Mouse (Mus musculus) forebrain, embryonic 12.5 days (tissue): Measurements from ENCODE around the gene Rubcn. TPM values are rescaled to one million over a fixed set of nuclear protein-coding genes. Genes with fewer than 3 reads are reported as not detected.

Source experiments
- ATAC-seq: fragments of 200-750 bp; cut with Nextera tagmentation; 2 replicates; pipeline ENCODE4 v1.8.0; 2017; ENCODE audit warnings: moderate TSS enrichment; ENCODE audit not compliant: low FRiP score
- H3K27ac ChIP-seq: fragments of 300-500 bp; sonication (generic); 2 replicates; pipeline ENCODE4 v1.5.1; 2016; ENCODE audit warnings: mild to moderate bottlenecking
- H3K27me3 ChIP-seq: fragments of 300-500 bp; sonication (generic); 2 replicates; pipeline ENCODE4 v1.6.1; 2016; ENCODE audit warnings: mild to moderate bottlenecking
- H3K36me3 ChIP-seq: fragments of 300-500 bp; sonication (generic); replicated peaks from 2 replicates; pipeline ENCODE4 v1.6.1; 2016; ENCODE audit warnings: mild to moderate bottlenecking
- H3K4me1 ChIP-seq: fragments of 300-500 bp; sonication (generic); 2 replicates; pipeline ENCODE4 v1.6.1; 2016
- H3K4me2 ChIP-seq: fragments of 300-500 bp; sonication (generic); 2 replicates; pipeline ENCODE4 v1.6.1; 2016; ENCODE audit warnings: mild to moderate bottlenecking, moderate library complexity
- H3K4me3 ChIP-seq: fragments of 300-500 bp; sonication (generic); replicated peaks from 2 replicates; pipeline ENCODE4 v1.5.1; 2016; ENCODE audit warnings: mild to moderate bottlenecking
- H3K9ac ChIP-seq: fragments of 300-500 bp; sonication (generic); 2 replicates; pipeline ENCODE4 v1.6.1; 2016; ENCODE audit warnings: mild to moderate bottlenecking
- H3K9me3 ChIP-seq: fragments of 300-500 bp; sonication (generic); 2 replicates; pipeline ENCODE4 v1.6.1; 2016
- WGBS: fragments of 180-500 bp; shearing (Covaris S2); methylation state at CpG from one replicate; pipeline ENCODE4 v1.1.7; 2016; 5-methylcytosine and 5-hydroxymethylcytosine counted together
- polyA plus RNA-seq: library from polyadenylated mRNA; unstranded; fragments of >200 nt; fragmentation: Nextera tagmentation; extraction: Ambion mirVana; gene quantifications from 2 replicates; pipeline ENCODE4 v1.2.1, GENCODE M21; 2016

The Rubcn gene
- polyA plus RNA-seq, 1 experiment from 2014 or later = 27.4 TPM

DNA sequence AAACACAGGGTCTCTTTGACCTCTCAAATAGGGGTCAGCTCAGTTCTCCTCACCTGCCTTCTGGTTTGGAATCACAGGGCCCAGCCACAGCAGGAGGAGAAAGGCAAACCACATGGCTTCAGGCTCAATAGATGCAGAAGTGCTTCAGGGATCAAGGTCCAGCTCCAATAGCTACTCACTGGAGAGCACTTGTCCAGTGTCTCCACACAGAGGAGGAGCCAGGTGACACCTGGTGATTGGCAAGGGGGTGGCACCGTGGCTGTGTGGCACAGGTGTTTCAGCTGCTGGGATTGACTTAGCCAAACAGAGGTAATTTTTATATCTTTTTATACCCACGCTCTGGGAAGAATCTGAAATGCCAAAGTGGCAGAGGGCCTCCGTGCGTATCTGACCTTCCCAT lies 67.2 kb downstream of the Rubcn start, which contains the start of gene Smbd1:
Gene Smbd1 (minus strand): TSS at position 157 of the 400 bp plus-strand sequence.
- H3K9ac ChIP-seq = no peak within 1 kb of the TSS
- peaks cover 25% of the 10 kb centered on the region for H3K4me1 ChIP-seq
- no peak within 1 kb of the TSS for H3K4me3 ChIP-seq
- 94% methylated on average over 4 of the region's 4 CpGs for WGBS
- H3K27me3 ChIP-seq = peaks cover 8% of the 10 kb centered on the region; the same call in 1 of the 2 replicates
- no peaks in the 10 kb centered on the region for H3K36me3 ChIP-seq
- no peaks in the 10 kb centered on the region for H3K9me3 ChIP-seq
- H3K27ac ChIP-seq = no peak within 1 kb of the TSS
- no peak for ATAC-seq
- H3K4me2 ChIP-seq = no peak within 1 kb of the TSS

DNA sequence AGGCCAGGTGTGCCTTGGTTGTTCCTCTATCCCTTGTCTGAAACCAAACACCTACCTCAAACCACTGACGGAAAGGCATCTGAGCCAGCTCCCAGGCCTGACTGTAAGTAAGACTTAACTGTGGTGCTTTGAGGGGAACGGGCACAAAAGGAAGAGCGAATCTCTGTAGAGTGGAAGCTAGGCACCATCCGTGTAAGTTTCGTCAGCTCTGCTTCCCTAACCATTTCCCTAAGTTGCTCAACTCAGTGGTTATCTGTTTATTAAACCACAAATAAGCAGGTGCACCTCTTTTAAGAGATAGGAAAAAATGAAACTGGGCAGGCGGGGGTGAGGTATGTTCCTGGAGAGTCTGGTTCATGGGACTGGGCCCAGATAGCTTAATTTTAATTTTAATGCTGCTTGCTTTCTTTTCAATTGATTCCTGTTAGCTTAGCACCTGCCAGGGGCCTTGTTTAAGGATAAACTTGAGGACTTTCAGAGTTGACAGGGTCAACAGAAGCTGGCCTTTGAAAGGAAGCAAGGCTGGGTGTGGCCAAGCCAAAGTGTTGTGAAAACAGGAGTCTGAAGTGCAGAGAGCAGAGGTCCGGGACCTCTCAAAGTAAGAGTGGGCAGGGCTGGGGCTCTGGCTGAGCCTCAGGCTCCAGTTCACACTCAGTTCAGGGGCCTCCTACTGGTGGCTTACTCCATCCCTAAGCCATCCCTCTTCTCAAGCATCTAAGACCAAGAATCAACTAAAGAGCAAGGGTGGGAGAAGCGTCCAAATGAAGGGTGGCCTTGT lies 70.0 kb downstream of the Rubcn start:
- no peaks in the 10 kb centered on the region for H3K36me3 ChIP-seq
- 54% methylated on average over 8 of the region's 8 CpGs for WGBS
- no peak overlapping the region for H3K4me3 ChIP-seq
- H3K9ac ChIP-seq = no peak overlapping the region
- no peaks in the 10 kb centered on the region for H3K9me3 ChIP-seq
- H3K4me1 ChIP-seq = peaks cover 24% of the 10 kb centered on the region
- H3K4me2 ChIP-seq = no peak overlapping the region
- no peak for ATAC-seq
- no peak overlapping the region; the same call in 1 of the 2 replicates for H3K27ac ChIP-seq
- no peaks in the 10 kb centered on the region for H3K27me3 ChIP-seq

DNA sequence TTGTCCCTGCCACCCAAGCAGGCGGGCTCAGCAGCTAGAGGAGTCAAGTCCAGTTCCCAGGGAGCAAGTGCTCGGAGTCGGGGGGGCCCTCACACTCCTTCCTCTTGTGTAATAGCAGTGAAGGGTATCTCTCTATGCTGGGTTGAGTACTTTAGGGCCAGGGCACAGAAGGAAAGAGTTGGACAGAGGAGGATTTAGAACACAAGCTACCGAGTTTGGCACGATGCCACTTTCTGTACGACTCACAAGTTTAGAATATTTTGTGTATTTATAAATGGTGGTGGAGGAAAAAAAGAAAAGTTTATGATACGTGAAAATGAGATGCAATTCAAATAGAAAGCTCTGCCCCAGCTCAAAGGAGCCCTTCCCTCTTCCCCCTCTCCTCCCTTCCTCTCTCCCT lies 72.4 kb downstream of the Rubcn start:
- no peak overlapping the region for H3K4me2 ChIP-seq
- H3K9me3 ChIP-seq = no peaks in the 10 kb centered on the region
- whole genome bisulfite sequencing = 84% methylated on average over 7 of the region's 7 CpGs
- no peak overlapping the region for H3K9ac ChIP-seq
- no peak overlapping the region for H3K4me3 ChIP-seq
- peaks cover 25% of the 10 kb centered on the region for H3K4me1 ChIP-seq
- ATAC-seq = no peak
- H3K27ac ChIP-seq = no peak overlapping the region
- no peaks in the 10 kb centered on the region for H3K27me3 ChIP-seq
- no peaks in the 10 kb centered on the region for H3K36me3 ChIP-seq

DNA sequence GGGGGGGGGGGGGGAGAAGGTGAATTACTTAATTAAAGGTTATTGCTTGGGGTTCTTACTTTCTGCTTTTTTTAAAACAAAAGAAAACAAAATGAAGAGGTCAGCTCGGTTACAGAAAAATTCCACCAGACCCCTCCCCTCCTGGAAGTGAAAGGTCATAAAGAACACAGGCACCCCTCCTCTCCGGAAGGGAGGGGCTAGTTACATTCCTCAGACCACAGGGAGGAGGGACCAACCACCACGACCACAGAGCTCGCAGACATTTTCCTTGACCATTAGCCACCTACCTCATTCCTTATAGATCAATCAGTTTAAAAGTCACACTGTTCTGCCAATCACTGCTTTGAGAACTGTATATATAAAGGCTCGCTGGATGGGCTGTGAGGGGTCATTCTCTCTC lies 73.7 kb downstream of the Rubcn start:
- ATAC-seq = no peak
- H3K4me1 ChIP-seq = peaks cover 25% of the 10 kb centered on the region
- 63% methylated on average over 5 of the region's 5 CpGs for WGBS
- H3K4me2 ChIP-seq = no peak overlapping the region
- H3K27ac ChIP-seq = no peak overlapping the region
- no peaks in the 10 kb centered on the region for H3K27me3 ChIP-seq
- no peak overlapping the region for H3K4me3 ChIP-seq
- H3K9me3 ChIP-seq = no peaks in the 10 kb centered on the region
- H3K9ac ChIP-seq = no peak overlapping the region
- H3K36me3 ChIP-seq = no peaks in the 10 kb centered on the region

DNA sequence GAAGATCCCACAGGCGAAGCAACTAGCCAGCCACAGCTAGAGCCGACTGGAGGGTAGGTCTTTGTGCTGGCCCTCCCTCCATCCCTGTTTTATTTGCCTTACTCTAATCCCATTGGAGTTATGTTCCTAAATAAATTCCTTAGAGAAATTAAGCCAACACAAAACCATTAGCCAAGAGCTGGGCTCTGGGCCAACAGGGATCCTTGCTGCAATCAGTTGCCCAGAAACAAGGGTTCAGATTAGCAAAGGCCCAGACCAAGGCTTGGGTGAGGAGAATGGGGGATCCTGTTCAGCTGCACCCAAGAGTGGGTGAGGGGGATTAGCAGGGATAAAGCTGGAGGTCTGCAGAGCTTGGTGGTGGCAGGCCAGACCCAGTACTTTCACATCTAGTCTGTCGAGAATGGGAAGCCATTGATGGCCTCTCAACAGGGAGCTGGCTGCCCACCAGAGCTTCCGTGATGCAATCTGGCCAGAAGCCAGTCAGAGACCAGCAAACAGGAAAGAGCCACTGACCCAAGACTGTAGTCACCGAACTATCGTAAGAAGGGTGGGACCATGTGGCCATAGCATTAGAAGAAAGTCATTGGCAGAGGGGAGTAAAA lies 74.2 kb downstream of the Rubcn start:
- Histone ChIP-seq H3K4me1 (peaks cover 25% of the 10 kb centered on the region), H3K4me2 (no peak overlapping the region), H3K27ac (peak overlapping the region; percentile 26; the same call in 1 of the 2 replicates), H3K36me3 (no peaks in the 10 kb centered on the region), H3K9ac (no peak overlapping the region), H3K27me3 (no peaks in the 10 kb centered on the region), H3K9me3 (no peaks in the 10 kb centered on the region), H3K4me3 (no peak overlapping the region)
- peak; percentile 46; the same call in 1 of the 2 replicates for ATAC-seq
- 56% methylated on average over 6 of the region's 6 CpGs for WGBS

DNA sequence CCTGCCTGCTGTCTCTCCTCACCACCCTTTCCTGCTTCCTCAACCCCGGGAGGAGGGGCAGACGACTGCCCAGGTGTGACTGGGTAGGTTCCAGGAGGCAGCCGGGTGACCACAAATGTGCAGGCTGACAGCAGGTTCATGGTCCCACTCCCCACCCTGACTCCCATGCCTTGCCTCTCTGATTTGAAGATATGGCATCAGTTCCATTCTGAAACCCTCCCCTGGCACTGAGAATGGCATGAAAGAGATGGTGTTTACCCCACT lies 80.2 kb downstream of the Rubcn start, which contains the start of gene Muc20:
Gene Muc20 (minus strand): TSS at position 10 of the 264 bp plus-strand sequence.
- no peaks in the 10 kb centered on the region for H3K9me3 ChIP-seq
- 97% methylated on average over 3 of the region's 3 CpGs for WGBS
- H3K36me3 ChIP-seq = no peaks in the 10 kb centered on the region
- H3K27me3 ChIP-seq = no peaks in the 10 kb centered on the region
- H3K4me1 ChIP-seq = no peaks in the 10 kb centered on the region
- H3K4me2 ChIP-seq = no peak within 1 kb of the TSS
- no peak within 1 kb of the TSS for H3K27ac ChIP-seq
- ATAC-seq = no peak
- H3K9ac ChIP-seq = no peak within 1 kb of the TSS
- no peak within 1 kb of the TSS for H3K4me3 ChIP-seq

DNA sequence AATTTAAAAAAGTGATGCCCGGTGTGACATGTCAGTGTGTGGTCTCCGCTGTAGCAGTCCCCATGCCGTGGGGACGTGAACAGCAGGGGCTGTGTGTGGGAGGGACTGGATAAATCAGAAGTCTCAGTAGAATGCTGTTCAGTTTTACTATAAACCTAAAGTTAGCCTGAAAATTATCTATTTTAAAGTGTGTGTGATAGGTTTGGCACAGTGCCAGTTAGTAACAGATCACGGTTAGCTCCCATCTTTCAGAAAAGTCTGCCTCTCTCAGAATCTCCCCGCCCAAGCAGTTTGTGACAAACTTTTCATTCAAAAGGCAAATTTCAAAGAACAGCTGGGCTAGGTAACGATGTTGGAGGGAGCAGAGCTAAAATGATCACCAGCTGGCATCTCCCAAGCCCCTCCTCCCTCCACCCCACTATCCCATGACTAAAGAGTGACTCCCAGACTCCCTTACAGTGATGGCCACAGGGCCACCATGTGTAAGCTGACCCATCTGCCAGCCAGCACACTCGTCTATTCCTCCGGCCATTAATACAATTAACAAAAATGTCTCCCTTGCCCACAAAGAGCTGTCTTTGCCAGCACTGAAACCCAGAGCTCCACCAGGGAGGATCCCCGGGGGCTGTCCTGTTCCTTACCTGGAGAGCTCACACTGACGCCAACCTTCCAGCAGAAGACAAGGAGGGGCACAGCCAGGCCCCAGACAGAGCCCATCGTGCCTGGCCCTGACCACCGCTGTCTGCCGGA lies 80.7 kb downstream of the Rubcn start:
- Histone ChIP-seq H3K27ac (no peak overlapping the region), H3K9me3 (no peaks in the 10 kb centered on the region)

DNA sequence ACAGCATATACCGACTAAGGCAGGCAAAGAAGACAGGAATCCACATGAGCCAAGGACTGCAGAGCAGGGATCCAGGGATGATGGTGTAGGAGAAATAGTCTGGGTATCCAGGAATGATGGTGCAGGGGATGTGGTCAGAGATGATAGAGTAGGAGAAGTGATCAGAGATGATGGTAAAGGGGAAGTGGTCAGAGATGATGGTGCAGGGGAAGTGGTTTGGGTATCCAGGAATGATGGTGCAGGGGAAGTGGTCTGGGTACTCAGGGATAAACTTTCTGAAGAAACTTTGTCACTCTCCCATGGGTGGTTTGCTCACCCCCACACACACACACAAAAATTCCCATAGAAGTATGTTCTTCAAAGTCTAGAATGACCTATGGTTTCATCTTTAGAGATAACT lies 82.4 kb downstream of the Rubcn start:
- 85% methylated on average over 1 of the region's 1 CpGs for WGBS
- Histone ChIP-seq H3K4me3 (no peak overlapping the region), H3K27ac (no peak overlapping the region)

More for the DNA sequence above, 80.7 kb downstream of the Rubcn start:
- ATAC-seq = no peak
- no peak overlapping the region for H3K9ac ChIP-seq
- no peak overlapping the region for H3K4me3 ChIP-seq
- no peaks in the 10 kb centered on the region for H3K4me1 ChIP-seq
- H3K4me2 ChIP-seq = no peak overlapping the region
- WGBS = 74% methylated on average over 14 of the region's 14 CpGs
- H3K36me3 ChIP-seq = no peaks in the 10 kb centered on the region
- H3K27me3 ChIP-seq = no peaks in the 10 kb centered on the region

DNA sequence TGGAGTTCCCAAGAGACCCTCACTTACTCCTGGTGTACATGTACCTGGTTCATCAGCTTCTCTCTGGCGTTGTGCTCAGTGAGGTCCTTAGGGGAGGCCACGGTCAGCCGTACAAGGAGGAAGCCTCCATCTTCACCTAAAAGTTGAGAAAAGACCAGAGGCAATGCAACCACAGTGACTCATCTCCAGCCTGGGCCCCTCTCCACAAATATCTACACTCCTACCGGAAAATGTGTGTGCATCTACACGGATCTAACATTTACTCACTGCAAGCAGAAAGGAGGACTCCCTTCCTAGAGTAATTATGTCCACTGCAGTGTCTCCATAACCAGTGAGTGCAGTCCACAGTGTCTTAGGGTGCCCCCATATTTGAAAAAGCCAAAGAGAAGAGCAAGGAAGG lies 87.5 kb downstream of the Rubcn start:
- no peak for ATAC-seq
- no peaks in the 10 kb centered on the region for H3K9me3 ChIP-seq
- no peak overlapping the region for H3K27ac ChIP-seq
- 88% methylated on average over 5 of the region's 5 CpGs for WGBS
- no peak overlapping the region for H3K9ac ChIP-seq
- H3K4me3 ChIP-seq = no peak overlapping the region
- no peaks in the 10 kb centered on the region for H3K36me3 ChIP-seq
- no peak overlapping the region for H3K4me2 ChIP-seq
- no peaks in the 10 kb centered on the region for H3K27me3 ChIP-seq
- 0 out of 2 replicates have a peak, but pooled peaks cover under 1% of the 10 kb centered on the region for H3K4me1 ChIP-seq

More for the DNA sequence above, 82.4 kb downstream of the Rubcn start:
- Histone ChIP-seq H3K27me3 (no peaks in the 10 kb centered on the region), H3K9ac (no peak overlapping the region), H3K9me3 (no peaks in the 10 kb centered on the region), H3K4me2 (no peak overlapping the region), H3K36me3 (no peaks in the 10 kb centered on the region), H3K4me1 (no peaks in the 10 kb centered on the region)
- ATAC-seq = no peak

DNA sequence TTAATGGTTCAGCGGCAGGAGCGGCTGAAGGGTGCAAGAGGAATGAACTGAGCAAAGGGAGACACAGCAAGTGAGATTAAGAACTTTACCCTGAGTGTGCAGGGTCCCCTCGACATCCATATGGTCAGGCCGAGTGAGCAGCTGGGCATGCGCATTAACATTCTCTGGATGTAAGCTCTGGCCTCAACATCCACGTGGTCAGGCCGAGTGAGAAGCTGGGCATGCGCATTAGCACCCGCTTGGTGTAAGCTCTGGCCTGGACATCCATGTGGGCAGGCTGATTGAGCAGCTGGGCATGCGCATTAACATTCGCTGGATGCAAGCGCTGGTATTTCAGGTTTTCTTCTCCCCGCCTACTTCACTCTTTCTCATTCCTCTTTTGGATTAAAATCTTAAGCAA lies 92.7 kb downstream of the Rubcn start:
- H3K4me2 ChIP-seq = no peak overlapping the region
- no peaks in the 10 kb centered on the region for H3K36me3 ChIP-seq
- H3K27ac ChIP-seq = no peak overlapping the region
- H3K27me3 ChIP-seq = no peaks in the 10 kb centered on the region
- H3K4me3 ChIP-seq = no peak overlapping the region
- WGBS = 77% methylated on average over 13 of the region's 13 CpGs
- H3K9me3 ChIP-seq = no peaks in the 10 kb centered on the region
- H3K9ac ChIP-seq = no peak overlapping the region
- peak; percentile 41; the same call in 1 of the 2 replicates for ATAC-seq
- H3K4me1 ChIP-seq = peaks cover 10% of the 10 kb centered on the region

DNA sequence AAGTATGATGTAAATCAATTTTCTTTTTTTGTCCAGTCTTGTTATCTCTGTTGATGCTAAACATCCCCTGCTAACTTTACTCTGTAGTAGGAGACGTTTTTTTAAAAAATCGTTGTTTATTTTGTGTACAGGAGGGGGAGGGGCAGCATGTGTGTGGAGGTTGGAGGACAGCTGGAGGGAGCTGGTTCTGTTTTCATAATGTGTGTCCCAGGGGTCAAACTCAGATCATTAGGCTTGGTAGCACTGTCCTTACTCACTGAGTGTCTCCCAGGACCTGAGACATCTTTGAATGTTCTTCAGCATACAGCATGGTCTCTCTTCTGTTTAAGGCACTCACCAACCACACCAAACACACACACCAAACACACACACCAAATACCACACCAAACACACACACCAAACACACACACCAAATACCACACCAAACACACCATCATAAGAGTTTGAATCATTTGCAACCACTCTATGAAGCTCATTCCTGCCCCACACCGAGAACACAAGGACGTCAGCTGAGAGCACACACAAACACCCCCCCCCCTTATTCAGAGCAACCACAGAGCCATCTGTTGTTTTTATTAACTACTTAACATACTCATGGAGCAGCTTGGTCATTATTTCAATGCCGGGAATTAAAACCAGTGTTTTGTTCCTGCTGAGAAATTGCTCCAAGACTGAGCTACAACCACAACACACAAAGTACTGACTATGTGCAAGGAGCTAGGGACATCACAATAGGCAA lies 94.1 kb downstream of the Rubcn start:
- H3K4me3 ChIP-seq = no peak overlapping the region
- H3K27me3 ChIP-seq = no peaks in the 10 kb centered on the region
- ATAC-seq = no peak
- H3K4me2 ChIP-seq = no peak overlapping the region
- H3K4me1 ChIP-seq = peaks cover 15% of the 10 kb centered on the region
- 60% methylated on average over 5 of the region's 5 CpGs for whole genome bisulfite sequencing
- H3K36me3 ChIP-seq = no peaks in the 10 kb centered on the region
- H3K27ac ChIP-seq = no peak overlapping the region
- no peaks in the 10 kb centered on the region for H3K9me3 ChIP-seq
- no peak overlapping the region for H3K9ac ChIP-seq

DNA sequence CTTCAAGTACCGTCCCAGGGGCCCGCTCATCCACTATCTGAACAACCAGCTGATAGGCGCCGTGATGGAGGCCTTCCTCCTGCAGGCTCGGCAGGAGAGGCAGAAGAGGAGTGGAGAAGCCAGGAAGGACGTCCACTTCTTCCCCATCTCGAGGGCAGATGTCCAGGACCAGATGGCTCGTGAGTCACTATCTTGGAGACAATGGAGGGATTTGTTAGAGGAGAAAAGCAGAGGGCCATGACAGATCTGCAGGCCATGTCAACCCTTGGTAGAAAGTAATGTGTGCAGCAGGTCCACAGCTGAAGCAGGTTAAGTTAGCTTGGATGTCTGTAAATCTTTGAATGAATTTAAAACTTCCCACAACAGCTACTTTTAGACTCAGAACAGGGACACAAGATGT lies 98.6 kb downstream of the Rubcn start:
- Histone ChIP-seq H3K9ac (no peak overlapping the region), H3K4me3 (no peak overlapping the region), H3K36me3 (no peaks in the 10 kb centered on the region), H3K27me3 (no peaks in the 10 kb centered on the region), H3K4me2 (no peak overlapping the region), H3K9me3 (no peaks in the 10 kb centered on the region), H3K27ac (no peak overlapping the region), H3K4me1 (peaks cover 8% of the 10 kb centered on the region; the same call in 1 of the 2 replicates)
- no peak for ATAC-seq
- WGBS = 69% methylated on average over 8 of the region's 8 CpGs
